Mouse (Mus musculus) CH12.LX (cell line): ENCODE data around the gene Lrtm2.

Experiments
- CTCF ChIP-seq, 2 experiments: IDR thresholded peaks in 1 of 2; conservative IDR thresholded peaks in 1 of 2; 2 replicates each; pipeline ENCODE4 v1.5.1; 2011 to 2012; ENCODE audit warnings: low read depth in 2 of 2, low read length in 2 of 2, improper control_type of control experiment in 1 of 2, inconsistent platforms in 1 of 2, mild to moderate bottlenecking in 1 of 2, moderate library complexity in 1 of 2
- ETS1 ChIP-seq: conservative IDR thresholded peaks from 2 replicates; pipeline ENCODE4 v1.6.1; 2012; ENCODE audit warnings: low read depth, mild to moderate bottlenecking, inconsistent platforms, low read length, improper control_type of control experiment, moderate library complexity
- IRF4 ChIP-seq: IDR thresholded peaks from 2 replicates; pipeline ENCODE4 v1.6.1; 2014; ENCODE audit warnings: low read depth, mild to moderate bottlenecking, inconsistent platforms, low read length, improper control_type of control experiment
- MAX ChIP-seq: IDR thresholded peaks from 2 replicates; pipeline ENCODE4 v1.6.1; 2011; ENCODE audit warnings: low read length, improper control_type of control experiment
- MXI1 ChIP-seq: IDR thresholded peaks from 2 replicates; pipeline ENCODE4 v1.6.1; 2011; ENCODE audit warnings: mild to moderate bottlenecking, low read depth, low read length, improper control_type of control experiment
- NRF1 ChIP-seq: IDR thresholded peaks from 2 replicates; pipeline ENCODE4 v1.6.1; 2014; ENCODE audit warnings: low read depth, mild to moderate bottlenecking, inconsistent platforms, low read length, improper control_type of control experiment, moderate library complexity
- POLR2A ChIP-seq: IDR thresholded peaks from 2 replicates; pipeline ENCODE4 v1.6.1; 2011; ENCODE audit warnings: low read depth, mild to moderate bottlenecking, improper control_type of control experiment, low read length
- POLR2AphosphoS2 ChIP-seq: IDR thresholded peaks from 2 replicates; pipeline ENCODE4 v1.6.1; 2011; ENCODE audit warnings: low read depth, low read length, improper control_type of control experiment
- RCOR1 ChIP-seq: conservative IDR thresholded peaks from 2 replicates; pipeline ENCODE4 v1.6.1; 2012; ENCODE audit warnings: low read depth, mild to moderate bottlenecking, inconsistent platforms, low read length, improper control_type of control experiment
- SIN3A ChIP-seq: IDR thresholded peaks from 2 replicates; pipeline ENCODE4 v1.6.1; 2012; ENCODE audit warnings: low read length, improper control_type of control experiment, inconsistent platforms
- TCF12 ChIP-seq: IDR thresholded peaks from 2 replicates; pipeline ENCODE4 v1.6.1; 2014; ENCODE audit warnings: low read depth, mild to moderate bottlenecking, inconsistent platforms, low read length, improper control_type of control experiment
- USF1 ChIP-seq: IDR thresholded peaks from 2 replicates; pipeline ENCODE4 v1.6.1; 2014; ENCODE audit warnings: low read depth, mild to moderate bottlenecking, inconsistent platforms, low read length, improper control_type of control experiment
- ZNF384 ChIP-seq: IDR thresholded peaks from 2 replicates; pipeline ENCODE4 v1.6.1; 2012; ENCODE audit warnings: low read depth, low read length, improper control_type of control experiment, inconsistent platforms

DNA sequence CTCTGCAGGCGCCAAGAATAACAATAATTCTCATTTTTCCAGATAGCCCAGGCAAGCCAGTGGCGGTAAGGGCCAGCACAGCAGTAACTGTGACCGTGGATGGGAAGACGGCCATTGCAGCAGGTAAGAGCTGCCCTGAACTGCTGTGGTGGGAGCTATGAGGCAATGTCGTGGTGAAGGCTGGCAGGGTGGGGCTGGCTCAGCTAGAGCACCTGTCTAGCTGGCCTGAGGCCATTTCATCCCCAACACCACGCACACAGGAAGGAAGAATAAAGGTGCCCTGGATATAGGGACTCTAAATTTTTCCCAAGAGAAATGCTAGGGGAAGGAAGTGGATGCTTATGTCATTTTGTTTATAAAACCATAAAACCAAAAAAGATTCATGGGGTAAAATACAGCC lies 18.2 kb downstream of the Lrtm2 start:
- TF ChIP-seq ZNF384 (no peak), CTCF (conservative IDR thresholded peaks at IDR 0.05 in 1 of 2, IDR thresholded peaks at IDR 0.05 in 1 of 2; ENCODE audit: low read depth in 2 of 2, low read length in 2 of 2) (no peak), POLR2A (no peak), RCOR1 (no peak), MXI1 (no peak), USF1 (no peak), MAX (no peak), SIN3A (no peak), POLR2AphosphoS2 (no peak), TCF12 (no peak), ETS1 (no peak), NRF1 (no peak), IRF4 (no peak)
